Mouse (Mus musculus): ENCODE measurements at regions not wholly inside any gene's neighbourhood (a gene's known extent, or its start where the extent isn't known, plus 50 kb on each side); places are given as distances from the start of the nearest gene placed in this dataset.

GRCm38 (mm10) chr19:30427484-30427883 is 122.0 kb downstream of the Dkk1 start:
- no peak for DNase-seq (ENCODE audit: low read depth, low spot score)

- DNase-seq (ENCODE audit: low read depth, low spot score), result no peak
These were observed 116.3 kb downstream of the Dkk1 start for GRCm38 (mm10) chr19:30433141-30433540.

GRCm38 (mm10) chr19:30435054-30435738 is 114.3 kb downstream of the Dkk1 start:
- DNase-seq (ENCODE audit: low read depth, low spot score), result no peak

- DNase-seq (ENCODE audit: low read depth, low spot score), result no peak
These were observed 98.5 kb downstream of the Dkk1 start for GRCm38 (mm10) chr19:30450869-30451542.

- no peak for DNase-seq (ENCODE audit: low read depth, low spot score)
These were observed 97.9 kb downstream of the Dkk1 start for GRCm38 (mm10) chr19:30451543-30451920.

DNA sequence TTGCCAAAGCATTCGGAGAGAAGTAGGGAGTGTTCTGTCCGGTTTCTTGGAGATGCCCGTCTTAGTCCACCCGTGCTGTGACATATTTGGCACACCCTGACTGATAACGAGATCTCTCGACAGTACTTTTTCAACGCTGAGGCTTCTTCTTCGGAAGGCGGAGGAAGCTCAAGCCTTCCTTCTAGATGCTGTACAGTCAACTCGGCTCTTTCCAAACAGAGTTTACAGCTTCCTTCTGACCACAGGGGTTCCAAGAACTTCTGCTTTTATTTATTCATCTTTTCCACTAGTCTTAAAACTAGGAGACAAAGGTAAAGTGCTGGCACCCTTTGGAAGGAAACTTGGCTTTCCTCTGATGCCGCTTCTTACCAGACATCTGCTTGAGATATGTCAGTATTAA is 96.8 kb downstream of the Dkk1 start:
- DNase-seq (ENCODE audit: low read depth, low spot score), result no peak

GRCm38 (mm10) chr19:30483436-30483835 is 66.0 kb downstream of the Dkk1 start:
- no peak for DNase-seq (ENCODE audit: low read depth, low spot score)

DNA sequence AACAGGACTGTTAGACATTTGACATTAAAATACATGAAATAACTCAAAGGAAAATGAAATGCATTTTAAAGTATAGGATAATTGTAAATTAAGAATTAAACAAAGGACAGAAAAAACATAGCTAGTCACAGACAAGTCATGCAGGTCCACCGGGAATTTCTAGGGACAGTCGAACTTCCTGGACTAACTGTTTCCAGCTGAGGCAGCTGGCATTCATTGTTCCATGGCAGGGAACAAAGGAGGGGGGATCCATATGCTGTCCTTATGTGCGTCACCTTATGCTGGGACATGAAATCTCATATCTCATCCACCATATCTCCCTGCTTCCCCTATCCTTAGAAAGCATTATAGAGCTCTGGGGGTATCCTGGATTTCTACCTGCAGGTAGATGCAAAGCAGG is 59.7 kb downstream of the Dkk1 start:
- DNase-seq (ENCODE audit: low read depth, low spot score), result no peak

DNA sequence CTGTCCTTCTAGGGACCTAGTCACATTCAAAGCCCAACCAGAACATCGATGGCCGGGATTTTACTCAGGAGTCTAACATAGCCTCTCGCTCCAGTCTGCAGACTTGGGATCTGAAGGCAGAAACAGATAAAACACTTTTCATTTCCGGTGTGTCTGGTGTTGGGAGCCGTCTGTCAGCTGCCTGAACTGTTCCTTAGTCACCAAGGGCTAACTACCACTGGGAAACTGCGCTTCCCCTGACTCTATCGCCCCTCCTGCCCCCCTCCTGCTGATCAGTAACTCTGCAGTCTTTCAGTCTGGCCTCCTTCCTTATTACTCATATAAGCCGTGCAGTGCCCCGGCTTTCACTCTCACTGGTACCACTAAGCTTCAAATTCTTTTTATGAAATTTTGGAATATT is 58.5 kb downstream of the Dkk1 start:
- DNase-seq (ENCODE audit: low read depth, low spot score), result no peak
